8 mouse cellular contexts compared by ENCODE assay signal in the genomic region with DNA sequence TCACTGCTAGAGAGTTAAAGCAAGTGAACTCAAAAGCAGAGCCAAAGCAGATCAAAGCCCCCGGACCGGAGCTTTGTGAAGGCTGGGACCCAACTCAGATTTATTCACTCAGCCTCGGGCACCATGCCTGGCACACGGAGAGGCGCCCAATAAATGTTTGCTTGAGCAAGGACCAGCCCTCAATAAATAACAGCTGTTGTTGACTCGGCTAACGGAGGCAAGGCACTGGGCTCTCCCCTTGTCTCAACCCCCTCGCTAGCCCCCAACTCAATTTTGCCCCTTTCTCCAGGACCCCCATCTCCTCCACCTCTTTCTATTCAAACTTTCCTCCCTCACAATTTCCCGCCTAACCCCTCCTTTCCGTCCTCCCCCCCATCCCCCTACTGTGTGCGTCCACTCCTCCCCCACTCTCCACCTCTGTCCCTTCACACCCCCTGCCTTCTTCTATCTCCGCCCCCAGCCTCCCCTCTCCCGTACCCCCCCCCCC. TPM values are rescaled to one million over a fixed set of nuclear protein-coding genes. Genes with fewer than 3 reads are reported as not detected.
A peak's percentile ranks its signal among the peaks of the same experiment; 100 is the strongest.
DNase-seq lines count a peak whose midpoint lies in the region; ATAC-seq and TF ChIP-seq lines count a peak whose summit lies in the region.

No protein-coding gene starts in this region.

- peak; percentile 58 for ATAC-seq in forebrain, embryonic 14.5 days
- ATAC-seq in limb, embryonic 12.5 days (ENCODE audit: insufficient number of reproducible peaks, insufficient read depth, low FRiP score, low TSS enrichment, low read depth): no peak; the same call in 1 of the 2 replicates
- ATAC-seq in neural tube, embryonic 15.5 days (ENCODE audit: low FRiP score): peak; percentile 62; the same call in 1 of the 2 replicates

- H3K27me3 ChIP-seq in forebrain, embryonic 14.5 days (replicated peaks; ENCODE audit: control insufficient read depth, insufficient read depth, low read length): no peaks in the 10 kb centered on the region
- H3K27me3 ChIP-seq in limb, embryonic 12.5 days: no peaks in the 10 kb centered on the region
- no peaks in the 10 kb centered on the region for H3K27me3 ChIP-seq in neural tube, embryonic 15.5 days (replicated peaks)

- intact Hi-C loops in left cerebral cortex, adult 2 months (cut with DNase I): no loop called here
- intact Hi-C loops in left cerebral cortex, postnatal 14 days (cut with DNase I): no loop called here

- peak overlapping the region; percentile 73 for H3K4me2 ChIP-seq in forebrain, embryonic 14.5 days (ENCODE audit: low read length)
- peak overlapping the region; percentile 83 for H3K4me2 ChIP-seq in limb, embryonic 12.5 days
- H3K4me2 ChIP-seq in neural tube, embryonic 15.5 days: peak overlapping the region; percentile 75

- peak overlapping the region; percentile 53; the same call in 1 of the 2 replicates for H3K27ac ChIP-seq in left cerebral cortex, adult 2 months
- H3K27ac ChIP-seq in forebrain, embryonic 14.5 days (ENCODE audit: low read depth, low read length): peak overlapping the region; percentile 49; the same call in 1 of the 2 replicates
- peak overlapping the region; percentile 95 for H3K27ac ChIP-seq in limb, embryonic 12.5 days
- H3K27ac ChIP-seq in neural tube, embryonic 15.5 days (replicated peaks): peak overlapping the region; percentile 76

- peak overlapping the region; percentile 78 for H3K4me3 ChIP-seq in left cerebral cortex, adult 2 months
- H3K4me3 ChIP-seq in forebrain, embryonic 14.5 days (ENCODE audit: low read depth, low read length): peak overlapping the region; percentile 59
- H3K4me3 ChIP-seq in limb, embryonic 12.5 days (replicated peaks): peak overlapping the region; percentile 55
- H3K4me3 ChIP-seq in neural tube, embryonic 15.5 days (replicated peaks): peak overlapping the region; percentile 54

- peaks cover 2% of the 10 kb centered on the region; the same call in 1 of the 2 replicates for H3K36me3 ChIP-seq in forebrain, embryonic 14.5 days (ENCODE audit: control insufficient read depth, insufficient read depth, low read length)
- H3K36me3 ChIP-seq in limb, embryonic 12.5 days: peaks cover 15% of the 10 kb centered on the region
- H3K36me3 ChIP-seq in neural tube, embryonic 15.5 days: 0 out of 2 replicates have a peak, but pooled peaks cover under 1% of the 10 kb centered on the region

- no peak for DNase-seq in left cerebral cortex, adult 2 months (ENCODE audit: extremely low spot score in 1 of 2, low spot score in 2 of 2)
- DNase-seq in left cerebral cortex, postnatal 14 days (ENCODE audit: low spot score in 2 of 2): no peak
- DNase-seq in adrenal gland, adult 18-20 months (ENCODE audit: low spot score in 2 of 2): peak; percentile 10 to 25
- DNase-seq in forebrain, embryonic 14.5 days (ENCODE audit: low spot score): peak; percentile 64
- no peak for DNase-seq in MN1 (ENCODE audit: low spot score)
- DNase-seq in urinary bladder, postnatal 36 days (ENCODE audit: low spot score in 2 of 2): no peak

- 3% methylated on average over 13 of the region's 13 CpGs for WGBS in forebrain, embryonic 14.5 days
- under 1% methylated on average over 12 of the region's 13 CpGs for WGBS in limb, embryonic 12.5 days
- WGBS in neural tube, embryonic 15.5 days: 2% methylated on average over 9 of the region's 13 CpGs

- H3K9ac ChIP-seq in forebrain, embryonic 14.5 days (ENCODE audit: low read length): peak overlapping the region; percentile 74
- H3K9ac ChIP-seq in limb, embryonic 12.5 days (replicated peaks): peak overlapping the region; percentile 77
- peak overlapping the region; percentile 61 for H3K9ac ChIP-seq in neural tube, embryonic 15.5 days (replicated peaks)

- no peaks in the 10 kb centered on the region for H3K9me3 ChIP-seq in forebrain, embryonic 14.5 days (replicated peaks; ENCODE audit: control insufficient read depth, low read length)
- H3K9me3 ChIP-seq in limb, embryonic 12.5 days: no peaks in the 10 kb centered on the region
- no peaks in the 10 kb centered on the region for H3K9me3 ChIP-seq in neural tube, embryonic 15.5 days (replicated peaks)

- TF ChIP-seq CTCF in left cerebral cortex, adult 2 months (IDR thresholded peaks at IDR 0.05): no peak

- H3K4me1 ChIP-seq in forebrain, embryonic 14.5 days (ENCODE audit: control insufficient read depth, insufficient read depth, low read length): peaks cover 10% of the 10 kb centered on the region
- H3K4me1 ChIP-seq in limb, embryonic 12.5 days (replicated peaks): peaks cover 38% of the 10 kb centered on the region
- H3K4me1 ChIP-seq in neural tube, embryonic 15.5 days: peaks cover 29% of the 10 kb centered on the region

RNA-seq across cellular contexts. Expression of a gene that starts 0.5 kb away (rescaled TPM):
- 10 to 100 TPM; 27.3 to 32.9 TPM for total RNA-seq in left cerebral cortex, adult 2 months (2021)
- total RNA-seq in left cerebral cortex, postnatal 14 days (2021): 10 to 100 TPM; 31.8 to 35.1 TPM
- total RNA-seq in adrenal gland, adult 18-20 months (2021): 10 to 100 TPM; 20.4 to 21.7 TPM
- 20.6 and 28.0 TPM in 2 replicates for polyA plus RNA-seq in forebrain, embryonic 14.5 days (2014; fragmentation: Nextera tagmentation; extraction: Ambion mirVana)
- polyA plus RNA-seq in limb, embryonic 12.5 days (2016; fragmentation: Nextera tagmentation; extraction: Ambion mirVana): 107 and 125 TPM in 2 replicates
- polyA plus RNA-seq in neural tube, embryonic 15.5 days (2015; fragmentation: Nextera tagmentation; extraction: Ambion mirVana): 57.7 and 63.9 TPM in 2 replicates

RNA-seq across cellular contexts. Expression of a gene that starts 32.0 kb away (rescaled TPM):
- 1 to 10 TPM; 2.2 to 2.3 TPM for total RNA-seq in left cerebral cortex, adult 2 months (2021)
- total RNA-seq in left cerebral cortex, postnatal 14 days (2021): 1 to 10 TPM; 1.2 to 1.6 TPM
- 1 to 10 TPM; 3.2 to 5.8 TPM for total RNA-seq in adrenal gland, adult 18-20 months (2021)
- 1.3 and 2.2 TPM in 2 replicates for polyA plus RNA-seq in forebrain, embryonic 14.5 days (2014; fragmentation: Nextera tagmentation; extraction: Ambion mirVana)
- 1.9 and 2.3 TPM in 2 replicates for polyA plus RNA-seq in limb, embryonic 12.5 days (2016; fragmentation: Nextera tagmentation; extraction: Ambion mirVana)
- 2.1 and 4.7 TPM in 2 replicates for polyA plus RNA-seq in neural tube, embryonic 15.5 days (2015; fragmentation: Nextera tagmentation; extraction: Ambion mirVana)

Comparison
In these comparisons a context has a peak if more than half of its experiments do, and no peak if none do; other contexts are left out.
1. DNase-seq: peak in adrenal gland, adult 18-20 months (2 of 2) and forebrain, embryonic 14.5 days (single experiment); none in left cerebral cortex, adult 2 months (0 of 2), left cerebral cortex, postnatal 14 days (0 of 2), MN1 (single experiment) and urinary bladder, postnatal 36 days (0 of 2).
2. Peak in every context shown above with its lines, with median percentiles within 50 percentile points of each other: H3K27ac ChIP-seq, H3K4me3 ChIP-seq, H3K4me2 ChIP-seq and H3K9ac ChIP-seq.